Mouse (Mus musculus) frontal cortex, postnatal 10 days (tissue): ENCODE data around the gene Cnn1.
A peak's percentile ranks its signal among the peaks of the same experiment; 100 is the strongest.
"Not testable (repeated sequence)": the region's sequence is repeated elsewhere in the genome, so short reads cannot be mapped to it uniquely, and the experiment has no call there.

ENCODE experiments used
- DNase-seq, 2 experiments: peaks; one replicate each; pipeline ENCODE4 v3.0.0; 2022; ENCODE audit warnings: low spot score in 2 of 2, mixed read lengths in 1 of 2

The Cnn1 gene

GRCm38 (mm10) chr9:22075778-22076177, 23.2 kb upstream of the Cnn1 start:
- not testable (repeated sequence) for DNase-seq

- DNase-seq = no peak
Observed at GRCm38 (mm10) chr9:22076223-22076622, 22.8 kb upstream of the Cnn1 start.

- no peak for DNase-seq
Observed at GRCm38 (mm10) chr9:22084667-22085021, 14.4 kb upstream of the Cnn1 start.

- DNase-seq = peak; percentile 92 to 95
Observed at GRCm38 (mm10) chr9:22085022-22085834, 13.8 kb upstream of the Cnn1 start, which contains the start of gene Ecsit. Gene Ecsit, minus strand, starts transcription at chr9:22085438.

- DNase-seq = no peak
Observed at GRCm38 (mm10) chr9:22086012-22086411, 13.0 kb upstream of the Cnn1 start.

- no peak for DNase-seq
Observed at GRCm38 (mm10) chr9:22087034-22087618, 11.9 kb upstream of the Cnn1 start.

- no peak for DNase-seq
Observed at GRCm38 (mm10) chr9:22089281-22089680, 9.7 kb upstream of the Cnn1 start.

- DNase-seq = no peak
Observed at GRCm38 (mm10) chr9:22089986-22090385, 9.0 kb upstream of the Cnn1 start.

- no peak for DNase-seq
Observed at GRCm38 (mm10) chr9:22092746-22093145, 6.3 kb upstream of the Cnn1 start.

- DNase-seq = peak in 1 of 2 experiments; percentile 65
Observed at GRCm38 (mm10) chr9:22095854-22096307, 3.1 kb upstream of the Cnn1 start.

- no peak for DNase-seq
Observed at GRCm38 (mm10) chr9:22099922-22100321, 906 bp downstream of the Cnn1 start.

GRCm38 (mm10) chr9:22108194-22108593, 9.2 kb downstream of the Cnn1 start:
- no peak for DNase-seq

GRCm38 (mm10) chr9:22115635-22116034, 16.6 kb downstream of the Cnn1 start:
- DNase-seq = no peak

- DNase-seq = no peak
Observed at GRCm38 (mm10) chr9:22116086-22116485, 17.1 kb downstream of the Cnn1 start.

- DNase-seq = peak; percentile 91 to 92
Observed at GRCm38 (mm10) chr9:22116740-22117426, 17.9 kb downstream of the Cnn1 start, which contains the start of gene Elof1. Gene Elof1, minus strand, starts transcription at chr9:22117172.

GRCm38 (mm10) chr9:22117754-22118456, 18.9 kb downstream of the Cnn1 start:
- peak in 1 of 2 experiments; percentile 30 for DNase-seq

- DNase-seq = no peak
Observed at GRCm38 (mm10) chr9:22119543-22119942, 20.5 kb downstream of the Cnn1 start.

GRCm38 (mm10) chr9:22121545-22121944, 22.5 kb downstream of the Cnn1 start:
- DNase-seq = no peak

- DNase-seq = no peak
Observed at GRCm38 (mm10) chr9:22122005-22122404, 23.0 kb downstream of the Cnn1 start.

- DNase-seq = no peak
Observed at GRCm38 (mm10) chr9:22123069-22123609, 24.1 kb downstream of the Cnn1 start.

- no peak for DNase-seq
Observed at GRCm38 (mm10) chr9:22124169-22124568, 25.2 kb downstream of the Cnn1 start.
